ENCODE assay signal across 14 mouse cellular contexts in the genomic region with DNA sequence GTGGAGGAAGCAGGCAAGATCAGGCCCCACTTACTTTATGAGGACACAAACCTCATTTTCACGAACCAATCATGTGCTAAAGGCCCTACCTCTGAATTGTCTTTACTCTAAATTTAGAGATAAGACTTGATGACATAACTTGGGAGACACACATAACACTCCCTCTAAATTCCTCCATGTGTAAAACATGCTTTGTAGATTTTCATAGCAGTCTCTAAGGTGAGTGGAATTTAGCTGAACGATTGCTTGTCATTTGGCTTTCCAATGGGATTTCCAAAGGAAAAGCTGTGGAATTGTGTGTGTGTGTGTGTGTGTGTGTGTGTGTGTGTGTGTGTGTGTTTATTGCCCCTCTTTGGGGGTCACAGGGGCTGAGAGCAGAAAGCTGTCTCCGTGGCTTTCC. TPM values are rescaled to one million over a fixed set of nuclear protein-coding genes. Genes with fewer than 3 reads are reported as not detected.
"Had no signal": no experiment of that assay in that cellular context is flagged by ENCODE, and none has a peak within 500 bp of the region (broad histone marks: within the 10 kb centered on the region; RNA-seq: fewer than 3 reads in every experiment).

No protein-coding gene starts in this region.

- H3K4me3 ChIP-seq: intestine, embryonic 15.5 days; layer of hippocampus, adult 2 months; liver, embryonic 15.5 days; stomach, embryonic 15.5 days had no signal

- DNase-seq: kidney, adult 18-20 months; kidney, postnatal 10 days; kidney, postnatal 4 days; right cerebral cortex, postnatal 14 days; thymus, adult 2 months; thymus, postnatal 25 days had no signal

- H3K4me1 ChIP-seq: intestine, embryonic 15.5 days; liver, embryonic 15.5 days; stomach, embryonic 15.5 days had no signal

- H3K4me2 ChIP-seq: intestine, embryonic 15.5 days; liver, embryonic 11.5 days; liver, embryonic 15.5 days; lung, embryonic 14.5 days; stomach, embryonic 15.5 days had no signal

- H3K27ac ChIP-seq: intestine, embryonic 15.5 days; layer of hippocampus, adult 2 months; liver, embryonic 15.5 days; stomach, embryonic 15.5 days had no signal

- H3K9ac ChIP-seq: intestine, embryonic 15.5 days; liver, embryonic 15.5 days; lung, embryonic 14.5 days; stomach, embryonic 15.5 days had no signal

- H3K9me3 ChIP-seq: intestine, embryonic 15.5 days; liver, embryonic 15.5 days; stomach, embryonic 15.5 days had no signal

- H3K36me3 ChIP-seq: intestine, embryonic 15.5 days; liver, embryonic 15.5 days; stomach, embryonic 15.5 days had no signal

- H3K27me3 ChIP-seq: intestine, embryonic 15.5 days; liver, embryonic 15.5 days; stomach, embryonic 15.5 days had no signal

RNA-seq across cellular contexts. Expression of a gene that starts 40.7 kb away (rescaled TPM):
- polyA plus RNA-seq: liver, embryonic 11.5 days; lung, embryonic 14.5 days; neural tube, embryonic 14.5 days; spleen, adult 2 months had no signal
